Mouse (Mus musculus) liver, embryonic 14 days (tissue): ENCODE measurements around the gene Arhgef26. TPM values are rescaled to one million over a fixed set of nuclear protein-coding genes. Genes with fewer than 3 reads are reported as not detected.

ENCODE experiments used
- polyA plus RNA-seq: library from polyadenylated mRNA; depleted of rRNA; stranded (reverse); fragments of >200 nt; gene quantifications from 2 replicates; pipeline ENCODE4 v1.2.3, GENCODE M21; 2012; rRNA removed

Gene Arhgef26
- polyA plus RNA-seq = 0.12 and 0.17 TPM in 2 replicates

GRCm38 (mm10) chr3:62338044-62338443 is at the start of gene Arhgef26:
Gene Arhgef26, plus strand, starts transcription at chr3:62338344.

DNA sequence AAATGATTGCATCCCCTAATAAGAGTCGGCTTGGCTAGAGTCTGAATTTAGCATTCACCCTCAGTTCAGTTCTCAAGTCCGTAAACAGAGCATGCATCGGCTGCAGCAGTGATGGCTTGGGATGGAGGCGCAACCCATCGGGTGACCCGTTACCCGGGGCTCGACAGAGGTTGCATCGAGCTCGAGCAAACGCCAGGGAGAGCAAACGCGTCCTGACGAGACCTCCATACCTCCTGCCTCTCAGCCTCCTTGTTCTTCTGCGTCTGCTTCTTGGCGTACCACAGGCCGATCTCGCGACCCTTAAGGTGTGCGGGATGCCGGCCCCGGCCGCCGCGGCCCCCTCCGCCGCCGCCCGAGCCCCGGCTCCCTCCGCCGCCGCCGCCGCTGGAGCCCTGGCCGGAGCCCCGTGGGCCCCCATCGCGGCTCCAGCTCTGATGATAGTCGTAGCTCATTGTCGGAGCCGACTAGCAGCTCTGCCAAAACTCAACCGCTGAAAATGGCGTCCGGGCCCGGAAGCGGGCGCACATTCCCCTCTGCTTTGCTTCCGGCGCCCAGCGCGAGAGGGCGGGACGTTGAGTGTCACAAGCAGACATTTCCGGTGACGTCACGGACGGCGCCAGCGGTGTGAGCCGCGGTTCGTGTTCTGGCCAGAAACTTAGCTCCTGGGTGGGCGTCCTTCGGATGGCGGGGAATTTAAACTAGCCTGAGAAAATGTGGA is 168.5 kb downstream of the Arhgef26 start, which contains the start of gene Dhx36:
Gene Dhx36, minus strand, starts transcription at position 517 of the 718 bp plus-strand sequence.

Other genes starting within 250 kb of the Arhgef26 start
- 9.7 and 10.4 TPM in 2 replicates for gene Dhx36, start 168.7 kb downstream of the Arhgef26 start, polyA plus RNA-seq